Mouse (Mus musculus) MEL (cell line): ENCODE results near the gene Kifc1.

Source experiments
- CHD1 ChIP-seq: IDR thresholded peaks from 2 replicates; pipeline ENCODE4 v1.6.1; 2012; ENCODE audit warnings: low read depth, mild to moderate bottlenecking, inconsistent platforms, low read length, improper control_type of control experiment
- CTCF ChIP-seq, 3 experiments: IDR thresholded peaks in 2 of 3; conservative IDR thresholded peaks in 1 of 3; 2 replicates each; pipeline ENCODE4 v1.5.1; 2011 to 2012; ENCODE audit warnings: low read length in 3 of 3, low read depth in 2 of 3, mild to moderate bottlenecking in 2 of 3, improper control_type of control experiment in 1 of 3, inconsistent platforms in 1 of 3, mixed read lengths in 1 of 3, moderate library complexity in 1 of 3; ENCODE audit not compliant: control insufficient read depth in 1 of 3, insufficient read depth in 1 of 3, poor library complexity in 1 of 3, severe bottlenecking in 1 of 3
- ELF1 ChIP-seq: IDR thresholded peaks from 2 replicates; pipeline ENCODE4 v1.6.1; 2014; ENCODE audit warnings: low read depth, mild to moderate bottlenecking, inconsistent platforms, low read length, improper control_type of control experiment, moderate library complexity
- EP300 ChIP-seq, 2 experiments: IDR thresholded peaks; 2 replicates each; pipeline ENCODE4 v1.6.1; 2011; ENCODE audit warnings: improper control_type of control experiment in 2 of 2, low read length in 2 of 2, low read depth in 1 of 2, mild to moderate bottlenecking in 1 of 2
- ETS1 ChIP-seq: IDR thresholded peaks from 2 replicates; pipeline ENCODE4 v1.6.1; 2012; ENCODE audit warnings: low read depth, mild to moderate bottlenecking, inconsistent platforms, low read length, improper control_type of control experiment, moderate library complexity
- HCFC1 ChIP-seq: IDR thresholded peaks from 2 replicates; pipeline ENCODE4 v1.6.1; 2012; ENCODE audit warnings: low read depth, mild to moderate bottlenecking, inconsistent platforms, low read length, improper control_type of control experiment, moderate library complexity
- KAT2A ChIP-seq: conservative IDR thresholded peaks from 2 replicates; pipeline ENCODE4 v1.6.1; 2012; ENCODE audit warnings: low read depth, low read length, improper control_type of control experiment, inconsistent platforms
- MEF2A ChIP-seq: IDR thresholded peaks from 2 replicates; pipeline ENCODE4 v1.6.1; 2014; ENCODE audit warnings: low read depth, mild to moderate bottlenecking, inconsistent platforms, low read length, improper control_type of control experiment; ENCODE audit not compliant: poor library complexity, insufficient replicate concordance, severe bottlenecking; ENCODE audit errors: extremely low read depth
- NELFE ChIP-seq: IDR thresholded peaks from 2 replicates; pipeline ENCODE4 v1.6.1; 2011; ENCODE audit warnings: low read depth, low read length, improper control_type of control experiment
- POLR2A ChIP-seq, 2 experiments: IDR thresholded peaks; 2 replicates each; pipeline ENCODE4 v1.6.1; 2011 to 2012; ENCODE audit warnings: low read length in 2 of 2, mild to moderate bottlenecking in 2 of 2, control low read depth in 1 of 2, improper control_type of control experiment in 1 of 2, low read depth in 1 of 2, moderate library complexity in 1 of 2; ENCODE audit not compliant: control insufficient read depth in 1 of 2, insufficient read depth in 1 of 2, poor library complexity in 1 of 2
- SIN3A ChIP-seq: IDR thresholded peaks from 2 replicates; pipeline ENCODE4 v1.6.1; 2012; ENCODE audit warnings: low read length, improper control_type of control experiment, inconsistent platforms
- TAL1 ChIP-seq: IDR thresholded peaks from 2 replicates; pipeline ENCODE4 v1.6.1; 2012; ENCODE audit warnings: mild to moderate bottlenecking, inconsistent platforms, low read length, moderate library complexity, mixed read lengths
- USF1 ChIP-seq: IDR thresholded peaks from 2 replicates; pipeline ENCODE4 v1.6.1; 2014; ENCODE audit warnings: low read depth, mild to moderate bottlenecking, inconsistent platforms, low read length, improper control_type of control experiment, moderate library complexity
- ZNF384 ChIP-seq: IDR thresholded peaks from 2 replicates; pipeline ENCODE4 v1.6.1; 2012; ENCODE audit warnings: low read depth, mild to moderate bottlenecking, inconsistent platforms, low read length, improper control_type of control experiment

- TF ChIP-seq ETS1 (no peak), NELFE (no peak), KAT2A (no peak), POLR2A (IDR thresholded peaks at IDR 0.05; ENCODE audit: control insufficient read depth in 1 of 2, insufficient read depth in 1 of 2, low read depth in 1 of 2, low read length in 2 of 2, poor library complexity in 1 of 2) (no peak), CTCF (IDR thresholded peaks at IDR 0.05 in 2 of 3, conservative IDR thresholded peaks at IDR 0.05 in 1 of 3; ENCODE audit: control insufficient read depth in 1 of 3, insufficient read depth in 1 of 3, low read depth in 2 of 3, low read length in 3 of 3, poor library complexity in 1 of 3, severe bottlenecking in 1 of 3) (no peak), HCFC1 (no peak), SIN3A (no peak), TAL1 (no peak), USF1 (no peak), ZNF384 (no peak), CHD1 (no peak), MEF2A (no peak), EP300 (IDR thresholded peaks at IDR 0.05; ENCODE audit: low read depth in 1 of 2, low read length in 2 of 2) (no peak), ELF1 (no peak)
Observed at GRCm38 (mm10) chr17:33932448-33932847, 42.0 kb upstream of the Kifc1 start.
